Mouse (Mus musculus): Measurements from ENCODE around the gene Adamtsl3. TPM values are rescaled to one million over a fixed set of nuclear protein-coding genes. Genes with fewer than 3 reads are reported as not detected.
"Not testable (repeated sequence)": the region's sequence is repeated elsewhere in the genome, so short reads cannot be mapped to it uniquely, and the experiment has no call there.

The Adamtsl3 gene
- polyA plus RNA-seq, 1 experiment, result 5.1 TPM

DNA sequence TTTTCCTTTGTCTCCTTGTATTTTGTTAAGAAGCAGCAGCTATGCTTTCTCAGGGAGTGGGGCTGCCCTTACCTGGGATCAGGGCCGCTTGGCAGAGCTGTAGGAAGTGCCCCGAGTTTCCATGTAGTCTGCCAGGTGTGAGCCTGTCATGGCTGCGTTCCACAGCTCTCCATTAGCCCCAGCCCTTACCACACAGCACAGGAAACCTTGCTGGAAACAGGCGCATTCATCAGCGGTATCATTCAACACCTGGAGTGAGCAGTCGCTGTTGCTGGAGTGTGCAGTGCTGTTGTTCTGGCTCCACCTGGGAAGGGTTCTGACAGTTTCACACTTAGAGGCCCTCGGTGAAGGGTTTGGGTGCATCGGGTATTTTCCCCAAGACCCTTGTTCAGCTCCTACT is 62.1 kb downstream of the Adamtsl3 start:
- Histone ChIP-seq H3K36me3 (ENCODE audit: control insufficient read depth, insufficient read depth) (no peaks in the 10 kb centered on the region), H3K4me3 (ENCODE audit: insufficient read depth, poor library complexity, severe bottlenecking) (no peak overlapping the region), H3K79me2 (ENCODE audit: control insufficient read depth, insufficient read depth) (no peaks in the 10 kb centered on the region), H3ac (ENCODE audit: control insufficient read depth, insufficient read length, low read depth) (no peak overlapping the region), H3K79me3 (ENCODE audit: low read depth) (no peaks in the 10 kb centered on the region), H3K27me3 (ENCODE audit: control insufficient read depth, insufficient read depth, insufficient read length) (no peaks in the 10 kb centered on the region)
- TF ChIP-seq MAX (IDR thresholded peaks at IDR 0.05) (no peak), CTCF (IDR thresholded peaks at IDR 0.05; ENCODE audit: control insufficient read depth, insufficient read depth, insufficient read length) (no peak), FOSL1 (IDR thresholded peaks at IDR 0.05; ENCODE audit: insufficient read depth, low read length, poor library complexity, severe bottlenecking) (no peak), MYOG (IDR thresholded peaks at IDR 0.05; ENCODE audit: control insufficient read depth, extremely low read depth, insufficient read length) (no peak), USF1 (IDR thresholded peaks at IDR 0.05; ENCODE audit: low read depth) (no peak), MYOD1 (IDR thresholded peaks at IDR 0.05; ENCODE audit: control insufficient read depth, insufficient read length, low read depth) (no peak), CEBPB (IDR thresholded peaks at IDR 0.05; ENCODE audit: low read depth) (no peak)

DNA sequence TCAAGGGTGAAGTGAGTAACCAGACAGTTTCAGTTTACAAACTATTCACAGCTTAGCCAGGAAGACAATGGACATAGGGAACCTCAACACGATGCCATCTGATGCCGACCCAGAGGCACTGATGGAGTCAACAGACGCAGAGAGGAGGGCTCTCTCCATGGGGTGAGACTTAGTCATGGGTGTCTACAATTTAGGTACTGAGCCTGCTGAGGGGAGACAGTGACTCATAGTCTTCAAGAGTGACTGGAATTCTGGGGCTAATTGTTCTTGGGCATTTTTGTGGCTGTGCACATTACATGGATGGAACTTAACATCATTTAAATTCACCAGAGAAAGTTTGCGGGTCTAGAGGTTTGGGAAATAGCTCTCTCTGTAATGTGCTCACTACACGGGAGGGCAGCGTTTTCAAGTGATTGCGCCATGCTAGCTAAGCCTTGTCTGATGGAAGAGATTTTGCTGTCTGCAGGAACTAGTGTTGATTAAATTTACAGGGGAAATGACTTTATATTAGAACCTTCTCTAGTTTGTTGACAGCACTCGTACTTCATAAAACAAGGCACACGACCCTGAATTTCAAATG is 70.1 kb downstream of the Adamtsl3 start:
- Histone ChIP-seq H3K4me3 (ENCODE audit: insufficient read depth, poor library complexity, severe bottlenecking) (no peak overlapping the region), H3K36me3 (ENCODE audit: control insufficient read depth, insufficient read depth) (no peaks in the 10 kb centered on the region), H3K79me3 (ENCODE audit: low read depth) (no peaks in the 10 kb centered on the region), H3K27me3 (ENCODE audit: control insufficient read depth, insufficient read depth, insufficient read length) (no peaks in the 10 kb centered on the region), H3K79me2 (ENCODE audit: control insufficient read depth, insufficient read depth) (no peaks in the 10 kb centered on the region), H3ac (ENCODE audit: control insufficient read depth, insufficient read length, low read depth) (no peak overlapping the region)
- TF ChIP-seq MYOG (IDR thresholded peaks at IDR 0.05; ENCODE audit: control insufficient read depth, extremely low read depth, insufficient read length) (no peak), MYOD1 (IDR thresholded peaks at IDR 0.05; ENCODE audit: control insufficient read depth, insufficient read length, low read depth) (peak; percentile 40), FOSL1 (IDR thresholded peaks at IDR 0.05; ENCODE audit: insufficient read depth, low read length, poor library complexity, severe bottlenecking) (peak; percentile 80), MAX (IDR thresholded peaks at IDR 0.05) (peak; percentile 47), USF1 (IDR thresholded peaks at IDR 0.05; ENCODE audit: low read depth) (no peak), CEBPB (IDR thresholded peaks at IDR 0.05; ENCODE audit: low read depth) (peak; percentile 97)

DNA sequence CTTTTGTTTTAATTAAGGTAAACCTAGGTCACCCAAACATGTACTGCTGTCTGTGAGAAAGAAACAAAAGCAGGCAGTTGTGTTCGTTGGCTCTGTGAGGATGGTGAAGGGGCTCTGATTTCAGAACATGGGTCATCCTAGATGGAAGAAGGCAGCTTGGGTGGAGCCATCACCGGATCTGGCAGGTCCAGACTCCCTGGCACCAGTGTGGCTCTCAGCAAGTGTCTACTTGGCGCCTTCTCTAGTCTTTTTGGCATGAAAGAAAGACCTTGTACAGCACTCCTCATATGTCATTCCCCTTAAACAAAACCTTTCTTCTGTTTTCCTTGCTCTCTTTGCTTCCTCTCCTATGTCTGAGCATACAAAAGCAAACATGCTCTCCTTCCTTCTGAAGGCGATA is 75.5 kb downstream of the Adamtsl3 start:
- Histone ChIP-seq H3K27me3 (ENCODE audit: control insufficient read depth, insufficient read depth, insufficient read length) (no peaks in the 10 kb centered on the region), H3ac (ENCODE audit: control insufficient read depth, insufficient read length, low read depth) (no peak overlapping the region), H3K79me3 (ENCODE audit: low read depth) (no peaks in the 10 kb centered on the region), H3K4me3 (ENCODE audit: insufficient read depth, poor library complexity, severe bottlenecking) (no peak overlapping the region), H3K36me3 (ENCODE audit: control insufficient read depth, insufficient read depth) (no peaks in the 10 kb centered on the region), H3K79me2 (ENCODE audit: control insufficient read depth, insufficient read depth) (no peaks in the 10 kb centered on the region)
- TF ChIP-seq USF1 (IDR thresholded peaks at IDR 0.05; ENCODE audit: low read depth) (no peak), CTCF (IDR thresholded peaks at IDR 0.05; ENCODE audit: control insufficient read depth, insufficient read depth, insufficient read length) (no peak), MYOG (IDR thresholded peaks at IDR 0.05; ENCODE audit: control insufficient read depth, extremely low read depth, insufficient read length) (no peak), MYOD1 (IDR thresholded peaks at IDR 0.05; ENCODE audit: control insufficient read depth, insufficient read length, low read depth) (no peak), MAX (IDR thresholded peaks at IDR 0.05) (no peak), FOSL1 (IDR thresholded peaks at IDR 0.05; ENCODE audit: insufficient read depth, low read length, poor library complexity, severe bottlenecking) (no peak), CEBPB (IDR thresholded peaks at IDR 0.05; ENCODE audit: low read depth) (no peak)

- Histone ChIP-seq H3K79me2 (ENCODE audit: control insufficient read depth, insufficient read depth) (no peaks in the 10 kb centered on the region), H3K79me3 (ENCODE audit: low read depth) (no peaks in the 10 kb centered on the region), H3K27me3 (ENCODE audit: control insufficient read depth, insufficient read depth, insufficient read length) (no peaks in the 10 kb centered on the region), H3K36me3 (ENCODE audit: control insufficient read depth, insufficient read depth) (no peaks in the 10 kb centered on the region), H3K4me3 (ENCODE audit: insufficient read depth, poor library complexity, severe bottlenecking) (no peak overlapping the region), H3ac (ENCODE audit: control insufficient read depth, insufficient read length, low read depth) (no peak overlapping the region)
- TF ChIP-seq MAX (IDR thresholded peaks at IDR 0.05) (peak; percentile 89), MYOG (IDR thresholded peaks at IDR 0.05; ENCODE audit: control insufficient read depth, extremely low read depth, insufficient read length) (no peak)
Observed at GRCm38 (mm10) chr7:82416653-82417052, 81.2 kb downstream of the Adamtsl3 start.

DNA sequence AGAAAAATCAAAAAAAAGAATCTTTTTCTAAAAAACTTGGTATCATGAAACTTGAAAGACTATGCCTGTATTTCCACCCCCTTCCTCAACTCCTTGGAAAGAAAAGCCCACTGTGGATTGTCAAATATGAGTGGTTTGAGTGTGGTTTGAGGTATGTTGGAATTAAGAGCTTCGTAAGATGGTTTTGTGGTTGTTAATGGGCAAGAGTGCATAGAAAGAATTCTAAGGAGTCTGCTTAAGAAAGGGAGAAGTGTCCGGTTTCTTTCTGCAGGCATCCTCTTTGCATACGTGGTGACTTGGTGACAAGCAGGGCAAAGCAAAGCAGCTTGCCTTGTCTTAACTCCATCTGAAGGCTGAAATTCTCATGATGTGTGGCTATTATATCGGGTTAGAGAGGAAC is 81.6 kb downstream of the Adamtsl3 start:
- no peak for TF ChIP-seq MYOG (IDR thresholded peaks at IDR 0.05; ENCODE audit: control insufficient read depth, extremely low read depth, insufficient read length)
- no peak for TF ChIP-seq USF1 (IDR thresholded peaks at IDR 0.05; ENCODE audit: low read depth)
- TF ChIP-seq CTCF (IDR thresholded peaks at IDR 0.05; ENCODE audit: control insufficient read depth, insufficient read depth, insufficient read length), result no peak
- no peak for TF ChIP-seq FOSL1 (IDR thresholded peaks at IDR 0.05; ENCODE audit: insufficient read depth, low read length, poor library complexity, severe bottlenecking)
- TF ChIP-seq MYOD1 (IDR thresholded peaks at IDR 0.05; ENCODE audit: control insufficient read depth, insufficient read length, low read depth), result no peak
- no peak for TF ChIP-seq MAX (IDR thresholded peaks at IDR 0.05)
- TF ChIP-seq CEBPB (IDR thresholded peaks at IDR 0.05; ENCODE audit: low read depth), result no peak
- Histone ChIP-seq H3K27me3 (ENCODE audit: control insufficient read depth, insufficient read depth, insufficient read length) (no peaks in the 10 kb centered on the region), H3K4me3 (ENCODE audit: insufficient read depth, poor library complexity, severe bottlenecking) (no peak overlapping the region)

GRCm38 (mm10) chr7:82420329-82421052 is 85.0 kb downstream of the Adamtsl3 start:
- not testable (repeated sequence) for H3ac ChIP-seq (ENCODE audit: control insufficient read depth, insufficient read length, low read depth); H3K79me2 ChIP-seq (ENCODE audit: control insufficient read depth, insufficient read depth); H3K27me3 ChIP-seq (ENCODE audit: control insufficient read depth, insufficient read depth, insufficient read length); H3K36me3 ChIP-seq (ENCODE audit: control insufficient read depth, insufficient read depth); H3K79me3 ChIP-seq (ENCODE audit: low read depth); H3K4me3 ChIP-seq (ENCODE audit: insufficient read depth, poor library complexity, severe bottlenecking)

More for the DNA sequence above, 81.6 kb downstream of the Adamtsl3 start:
- Histone ChIP-seq H3K79me2 (ENCODE audit: control insufficient read depth, insufficient read depth) (no peaks in the 10 kb centered on the region), H3ac (ENCODE audit: control insufficient read depth, insufficient read length, low read depth) (no peak overlapping the region), H3K36me3 (ENCODE audit: control insufficient read depth, insufficient read depth) (no peaks in the 10 kb centered on the region), H3K79me3 (ENCODE audit: low read depth) (no peaks in the 10 kb centered on the region)

Data from C2C12 (cell line).